Mouse (Mus musculus) regulatory T cell (primary cell): ENCODE measurements at regions not wholly inside any gene's neighbourhood (a gene's known extent, or its start where the extent isn't known, plus 50 kb on each side); places are given as distances from the start of the nearest gene placed in this dataset.

Experiments used
- in situ Hi-C: fragments of 300-600 bp; cut with MboI, MseI; formaldehyde crosslinking; loops from one replicate; pipeline ENCODE4 v1.15.1; 2025; ENCODE audit warnings: high pct_unique_total_duplicates

- in situ Hi-C loops, result loop anchor here (10.0 kb wide), 1 partner anchor 1720 kb away; no protein-coding TSS in a partner anchor
These were observed 1160.0 kb upstream of the Ghitm start for GRCm38 (mm10) chr14:38295061-38295460.

GRCm38 (mm10) chr14:38290181-38290580 lies 1155.1 kb upstream of the Ghitm start:
- in situ Hi-C loops, result loop anchor here (10.0 kb wide), 1 partner anchor 1715 kb away; no protein-coding TSS in a partner anchor

- in situ Hi-C loops, result loop anchor here (10.0 kb wide), 1 partner anchor 1715 kb away; no protein-coding TSS in a partner anchor
These were observed 1154.6 kb upstream of the Ghitm start for GRCm38 (mm10) chr14:38289661-38290060.
